Mouse (Mus musculus): ENCODE results near the gene Fras1. TPM values are rescaled to one million over a fixed set of nuclear protein-coding genes. Genes with fewer than 3 reads are reported as not detected.

The Fras1 gene
- polyA plus RNA-seq, 1 experiment = 1.5 TPM

- Histone ChIP-seq H3K27me3 (ENCODE audit: control insufficient read depth, insufficient read depth, insufficient read length) (no peaks in the 10 kb centered on the region), H3K36me3 (ENCODE audit: control insufficient read depth, insufficient read depth) (no peaks in the 10 kb centered on the region), H3ac (ENCODE audit: control insufficient read depth, insufficient read length) (no peak overlapping the region), H3K4me3 (no peak overlapping the region), H3K4me2 (ENCODE audit: low read depth) (no peak overlapping the region), H3K79me2 (ENCODE audit: control insufficient read depth, insufficient read depth) (no peaks in the 10 kb centered on the region)
- TF ChIP-seq POLR2A (IDR thresholded peaks at IDR 0.05; ENCODE audit: insufficient read length, low read depth) = no peak
- no peak for TF ChIP-seq E2F4 (IDR thresholded peaks at IDR 0.05; ENCODE audit: insufficient read depth)
- TF ChIP-seq TCF3 (IDR thresholded peaks at IDR 0.05; ENCODE audit: insufficient read length, low read depth) = no peak
- TF ChIP-seq POLR2AphosphoS2 (IDR thresholded peaks at IDR 0.05; ENCODE audit: insufficient read length, low read depth) = no peak
- no peak for TF ChIP-seq CEBPB (IDR thresholded peaks at IDR 0.05; ENCODE audit: insufficient read depth, poor library complexity, severe bottlenecking)
- TF ChIP-seq USF1 (IDR thresholded peaks at IDR 0.05; ENCODE audit: low read depth) = no peak
- no peak for TF ChIP-seq TCF12 (IDR thresholded peaks at IDR 0.05; ENCODE audit: insufficient read depth, poor library complexity, severe bottlenecking)
- TF ChIP-seq REST (IDR thresholded peaks at IDR 0.05; ENCODE audit: insufficient read depth, insufficient read length) = no peak
- TF ChIP-seq MYOG (IDR thresholded peaks at IDR 0.05; ENCODE audit: control insufficient read depth in 1 of 3, insufficient read depth in 1 of 3, insufficient read length in 2 of 3, low read depth in 2 of 3) = no peak
- TF ChIP-seq SRF (IDR thresholded peaks at IDR 0.05; ENCODE audit: control insufficient read depth, insufficient read length, low read depth) = no peak
- no peak for TF ChIP-seq MAX (IDR thresholded peaks at IDR 0.05; ENCODE audit: low read depth)
- TF ChIP-seq MYOD1 (IDR thresholded peaks at IDR 0.05; ENCODE audit: control insufficient read depth in 1 of 3, insufficient read length in 2 of 3, low read depth in 2 of 3) = no peak
Measured at GRCm38 (mm10) chr5:96475488-96475887, 101.7 kb downstream of the Fras1 start.

GRCm38 (mm10) chr5:96479003-96479402 is 105.2 kb downstream of the Fras1 start:
- H3K27me3 ChIP-seq (ENCODE audit: control insufficient read depth, insufficient read depth, insufficient read length) = no peaks in the 10 kb centered on the region
- no peak for TF ChIP-seq REST (IDR thresholded peaks at IDR 0.05; ENCODE audit: insufficient read depth, insufficient read length)
- no peak for TF ChIP-seq MAX (IDR thresholded peaks at IDR 0.05; ENCODE audit: low read depth)
- H3K4me3 ChIP-seq = no peak overlapping the region
- H3ac ChIP-seq (ENCODE audit: control insufficient read depth, insufficient read length) = no peak overlapping the region
- no peak overlapping the region for H3K4me2 ChIP-seq (ENCODE audit: low read depth)
- H3K79me2 ChIP-seq (ENCODE audit: control insufficient read depth, insufficient read depth) = no peaks in the 10 kb centered on the region
- no peaks in the 10 kb centered on the region for H3K36me3 ChIP-seq (ENCODE audit: control insufficient read depth, insufficient read depth)

- Histone ChIP-seq H3K79me2 (ENCODE audit: control insufficient read depth, insufficient read depth) (no peaks in the 10 kb centered on the region), H3K27me3 (ENCODE audit: control insufficient read depth, insufficient read depth, insufficient read length) (no peaks in the 10 kb centered on the region), H3K4me3 (no peak overlapping the region), H3K36me3 (ENCODE audit: control insufficient read depth, insufficient read depth) (no peaks in the 10 kb centered on the region), H3K4me2 (ENCODE audit: low read depth) (no peak overlapping the region), H3ac (ENCODE audit: control insufficient read depth, insufficient read length) (no peak overlapping the region)
- TF ChIP-seq MAX (IDR thresholded peaks at IDR 0.05; ENCODE audit: low read depth) (no peak), E2F4 (IDR thresholded peaks at IDR 0.05; ENCODE audit: insufficient read depth) (no peak), MYOG (IDR thresholded peaks at IDR 0.05; ENCODE audit: control insufficient read depth in 1 of 3, insufficient read depth in 1 of 3, insufficient read length in 2 of 3, low read depth in 2 of 3) (no peak), POLR2A (IDR thresholded peaks at IDR 0.05; ENCODE audit: insufficient read length, low read depth) (no peak), USF1 (IDR thresholded peaks at IDR 0.05; ENCODE audit: low read depth) (no peak), SRF (IDR thresholded peaks at IDR 0.05; ENCODE audit: control insufficient read depth, insufficient read length, low read depth) (no peak), POLR2AphosphoS2 (IDR thresholded peaks at IDR 0.05; ENCODE audit: insufficient read length, low read depth) (no peak), MYOD1 (IDR thresholded peaks at IDR 0.05; ENCODE audit: control insufficient read depth in 1 of 3, insufficient read length in 2 of 3, low read depth in 2 of 3) (no peak), TCF3 (IDR thresholded peaks at IDR 0.05; ENCODE audit: insufficient read length, low read depth) (no peak), REST (IDR thresholded peaks at IDR 0.05; ENCODE audit: insufficient read depth, insufficient read length) (no peak), TCF12 (IDR thresholded peaks at IDR 0.05; ENCODE audit: insufficient read depth, poor library complexity, severe bottlenecking) (no peak), CEBPB (IDR thresholded peaks at IDR 0.05; ENCODE audit: insufficient read depth, poor library complexity, severe bottlenecking) (no peak)
Measured at GRCm38 (mm10) chr5:96481159-96481558, 107.4 kb downstream of the Fras1 start.

- Histone ChIP-seq H3ac (ENCODE audit: control insufficient read depth, insufficient read length) (no peak overlapping the region), H3K36me3 (ENCODE audit: control insufficient read depth, insufficient read depth) (no peaks in the 10 kb centered on the region), H3K4me2 (ENCODE audit: low read depth) (no peak overlapping the region), H3K79me2 (ENCODE audit: control insufficient read depth, insufficient read depth) (no peaks in the 10 kb centered on the region), H3K27me3 (ENCODE audit: control insufficient read depth, insufficient read depth, insufficient read length) (no peaks in the 10 kb centered on the region), H3K4me3 (no peak overlapping the region)
- TF ChIP-seq REST (IDR thresholded peaks at IDR 0.05; ENCODE audit: insufficient read depth, insufficient read length) (no peak), POLR2AphosphoS2 (IDR thresholded peaks at IDR 0.05; ENCODE audit: insufficient read length, low read depth) (no peak), TCF3 (IDR thresholded peaks at IDR 0.05; ENCODE audit: insufficient read length, low read depth) (no peak)
Measured at GRCm38 (mm10) chr5:96482054-96482453, 108.3 kb downstream of the Fras1 start.

GRCm38 (mm10) chr5:96492497-96492896 is 118.7 kb downstream of the Fras1 start:
- H3K79me2 ChIP-seq (ENCODE audit: control insufficient read depth, insufficient read depth) = no peaks in the 10 kb centered on the region
- no peaks in the 10 kb centered on the region for H3K27me3 ChIP-seq (ENCODE audit: control insufficient read depth, insufficient read depth, insufficient read length)
- no peak overlapping the region for H3K4me2 ChIP-seq (ENCODE audit: low read depth)
- no peaks in the 10 kb centered on the region for H3K36me3 ChIP-seq (ENCODE audit: control insufficient read depth, insufficient read depth)
- no peak overlapping the region for H3K4me3 ChIP-seq
- H3ac ChIP-seq (ENCODE audit: control insufficient read depth, insufficient read length) = no peak overlapping the region
- TF ChIP-seq REST (IDR thresholded peaks at IDR 0.05; ENCODE audit: insufficient read depth, insufficient read length) (no peak), TCF12 (IDR thresholded peaks at IDR 0.05; ENCODE audit: insufficient read depth, poor library complexity, severe bottlenecking) (no peak), MAX (IDR thresholded peaks at IDR 0.05; ENCODE audit: low read depth) (no peak), SRF (IDR thresholded peaks at IDR 0.05; ENCODE audit: control insufficient read depth, insufficient read length, low read depth) (no peak), TCF3 (IDR thresholded peaks at IDR 0.05; ENCODE audit: insufficient read length, low read depth) (no peak), MYOG (IDR thresholded peaks at IDR 0.05; ENCODE audit: control insufficient read depth in 1 of 3, insufficient read depth in 1 of 3, insufficient read length in 2 of 3, low read depth in 2 of 3) (no peak), USF1 (IDR thresholded peaks at IDR 0.05; ENCODE audit: low read depth) (no peak), POLR2AphosphoS2 (IDR thresholded peaks at IDR 0.05; ENCODE audit: insufficient read length, low read depth) (no peak), CEBPB (IDR thresholded peaks at IDR 0.05; ENCODE audit: insufficient read depth, poor library complexity, severe bottlenecking) (no peak), MYOD1 (IDR thresholded peaks at IDR 0.05; ENCODE audit: control insufficient read depth in 1 of 3, insufficient read length in 2 of 3, low read depth in 2 of 3) (no peak), E2F4 (IDR thresholded peaks at IDR 0.05; ENCODE audit: insufficient read depth) (no peak), POLR2A (IDR thresholded peaks at IDR 0.05; ENCODE audit: insufficient read length, low read depth) (no peak)
